Comparison of ENCODE assay signal across 15 mouse cellular contexts in the genomic region with DNA sequence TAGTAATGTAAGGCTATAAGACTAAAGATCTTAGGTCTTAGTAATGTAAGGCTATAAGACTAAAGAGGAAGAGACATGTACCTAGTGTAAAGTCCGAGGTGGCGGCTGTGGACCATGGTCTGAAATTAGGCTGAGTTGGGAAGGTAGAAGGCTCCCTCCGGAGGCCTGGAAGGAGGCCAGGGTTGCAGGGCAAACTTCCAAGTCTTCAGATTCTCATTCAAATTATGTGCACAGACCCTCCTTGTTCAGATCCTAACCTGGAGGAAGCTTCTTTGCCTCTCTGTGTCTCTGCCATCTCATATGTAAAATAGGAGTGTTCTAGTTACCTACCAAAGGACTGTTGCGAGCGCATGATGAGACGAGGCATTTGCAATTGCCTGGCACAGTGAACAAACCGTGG. TPM values are rescaled to one million over a fixed set of nuclear protein-coding genes. Genes with fewer than 3 reads are reported as not detected.
A peak's percentile ranks its signal among the peaks of the same experiment; 100 is the strongest.
DNase-seq lines count a peak whose midpoint lies in the region; ATAC-seq and TF ChIP-seq lines count a peak whose summit lies in the region.
"Had no signal": no experiment of that assay in that cellular context is flagged by ENCODE, and none has a peak within 500 bp of the region (broad histone marks: within the 10 kb centered on the region; RNA-seq: fewer than 3 reads in every experiment).

No protein-coding gene starts in this region.

- in situ Hi-C loops in CH12.LX (cut with MboI; ENCODE audit: low pct_ligation_motif_present, low pct_unique_long_range_greater_than_20kb, low sequenced_read_pairs): no loop called here

- dilution Hi-C loops in CH12.LX (cut with MboI; ENCODE audit: extremely low pct_ligation_motif_present, extremely low pct_unique_long_range_greater_than_20kb, low sequenced_read_pairs): no loop called here

- DNase-seq in forebrain, embryonic 11.5 days (ENCODE audit: low spot score): no peak
- peak; percentile 57 for DNase-seq in kidney, adult 2 months
- DNase-seq in CH12.LX (ENCODE audit: extremely low read depth): no peak
- peak; percentile 56 for DNase-seq in forebrain, postnatal 0 days
- DNase-seq in embryo, embryonic 11 days: no peak
- DNase-seq in gastrocnemius, postnatal 10 days: no peak
- DNase-seq: gastrocnemius, postnatal 25 days; liver; lung, postnatal 36 days had no signal

- H3K79me2 ChIP-seq in CH12.LX (replicated peaks; ENCODE audit: control insufficient read depth, extremely low read depth, insufficient read depth, poor library complexity, severe bottlenecking): no peaks in the 10 kb centered on the region

- no peak overlapping the region for H3K9ac ChIP-seq in forebrain, embryonic 13.5 days
- H3K9ac ChIP-seq in forebrain, embryonic 11.5 days (ENCODE audit: low read length): no peak overlapping the region
- H3K9ac ChIP-seq in kidney, embryonic 14.5 days (ENCODE audit: low read depth, low read length): no peak overlapping the region
- no peak overlapping the region for H3K9ac ChIP-seq in CH12.LX (ENCODE audit: insufficient read depth, low read depth)
- no peak overlapping the region for H3K9ac ChIP-seq in forebrain, postnatal 0 days
- H3K9ac ChIP-seq: embryonic facial prominence, embryonic 13.5 days; heart, embryonic 13.5 days; midbrain, embryonic 12.5 days had no signal

- H3K4me1 ChIP-seq in forebrain, embryonic 13.5 days: peaks cover 54% of the 10 kb centered on the region
- peaks cover 2% of the 10 kb centered on the region; the same call in 1 of the 2 replicates for H3K4me1 ChIP-seq in forebrain, embryonic 11.5 days (replicated peaks; ENCODE audit: control insufficient read depth, insufficient read depth, low read length)
- H3K4me1 ChIP-seq in kidney, adult 2 months (ENCODE audit: control insufficient read depth, insufficient read depth, low read length): peaks cover 3% of the 10 kb centered on the region; the same call in 1 of the 2 replicates
- H3K4me1 ChIP-seq in kidney, embryonic 14.5 days (ENCODE audit: control insufficient read depth, insufficient read depth, low read length): no peaks in the 10 kb centered on the region
- H3K4me1 ChIP-seq in CH12.LX (ENCODE audit: control insufficient read depth in 1 of 2, insufficient read depth in 2 of 2): peaks cover 16 to 98% of the 10 kb centered on the region in 2 experiments
- H3K4me1 ChIP-seq in forebrain, postnatal 0 days (ENCODE audit: insufficient read depth): peaks cover 14% of the 10 kb centered on the region; the same call in 1 of the 2 replicates

- no peaks in the 10 kb centered on the region for H3K9me3 ChIP-seq in forebrain, embryonic 13.5 days (replicated peaks)
- no peaks in the 10 kb centered on the region for H3K9me3 ChIP-seq in forebrain, embryonic 11.5 days (ENCODE audit: control insufficient read depth, low read length)
- no peaks in the 10 kb centered on the region for H3K9me3 ChIP-seq in kidney, embryonic 14.5 days (ENCODE audit: control insufficient read depth, low read length)
- H3K9me3 ChIP-seq in CH12.LX (replicated peaks; ENCODE audit: low read length): no peaks in the 10 kb centered on the region
- no peaks in the 10 kb centered on the region for H3K9me3 ChIP-seq in forebrain, postnatal 0 days (ENCODE audit: low read length)
- H3K9me3 ChIP-seq: embryonic facial prominence, embryonic 13.5 days; heart, embryonic 13.5 days; midbrain, embryonic 12.5 days had no signal

- no peak overlapping the region for H3K4me3 ChIP-seq in forebrain, embryonic 13.5 days
- H3K4me3 ChIP-seq in forebrain, embryonic 11.5 days (ENCODE audit: low read depth, low read length): no peak overlapping the region
- H3K4me3 ChIP-seq in kidney, adult 2 months (ENCODE audit: insufficient read depth, low read depth, low read length): no peak overlapping the region
- no peak overlapping the region for H3K4me3 ChIP-seq in kidney, embryonic 14.5 days (ENCODE audit: low read length)
- no peak overlapping the region for H3K4me3 ChIP-seq in CH12.LX (replicated peaks in 1 of 3; ENCODE audit: low read depth in 2 of 3, low read length in 2 of 3, poor library complexity in 1 of 3)
- H3K4me3 ChIP-seq in forebrain, postnatal 0 days (ENCODE audit: low read depth, low read length): no peak overlapping the region
- H3K4me3 ChIP-seq: embryonic facial prominence, embryonic 13.5 days; heart, embryonic 13.5 days; midbrain, embryonic 12.5 days had no signal

- TF ChIP-seq POLR2A in kidney, adult 2 months (IDR thresholded peaks at IDR 0.05; ENCODE audit: low read depth, low read length): no peak
- TF ChIP-seq POLR2A in CH12.LX (IDR thresholded peaks at IDR 0.05; ENCODE audit: low read depth, low read length): no peak

- no peaks in the 10 kb centered on the region for H3K27me3 ChIP-seq in forebrain, embryonic 13.5 days
- H3K27me3 ChIP-seq in forebrain, embryonic 11.5 days (ENCODE audit: control insufficient read depth, insufficient read depth, low read length): no peaks in the 10 kb centered on the region
- H3K27me3 ChIP-seq in kidney, adult 2 months (replicated peaks; ENCODE audit: control insufficient read depth, insufficient read depth, low read length): no peaks in the 10 kb centered on the region
- H3K27me3 ChIP-seq in kidney, embryonic 14.5 days (ENCODE audit: control insufficient read depth, insufficient read depth, low read length): no peaks in the 10 kb centered on the region
- no peaks in the 10 kb centered on the region for H3K27me3 ChIP-seq in CH12.LX (replicated peaks)
- H3K27me3 ChIP-seq in forebrain, postnatal 0 days (ENCODE audit: insufficient read depth, low read length): no peaks in the 10 kb centered on the region
- H3K27me3 ChIP-seq: embryonic facial prominence, embryonic 13.5 days; midbrain, embryonic 12.5 days had no signal

- 50% methylated on average over 7 of the region's 7 CpGs for WGBS in forebrain, embryonic 13.5 days
- 87% methylated on average over 7 of the region's 7 CpGs for WGBS in forebrain, embryonic 11.5 days
- 46% methylated on average over 7 of the region's 7 CpGs for WGBS in kidney, adult 2 months
- 84% methylated on average over 7 of the region's 7 CpGs for WGBS in kidney, embryonic 14.5 days
- WGBS in forebrain, postnatal 0 days: 19% methylated on average over 7 of the region's 7 CpGs

- TF ChIP-seq CTCF in kidney, adult 2 months (conservative IDR thresholded peaks at IDR 0.05; ENCODE audit: insufficient read depth, insufficient read length, low read depth, low read length): peak; percentile 25; the same call in 1 of the 2 replicates
- peak in 1 of 2 experiments; percentile 17; a peak in 1 of 4 replicates for TF ChIP-seq CTCF in CH12.LX (conservative IDR thresholded peaks at IDR 0.05 in 1 of 2, IDR thresholded peaks at IDR 0.05 in 1 of 2; ENCODE audit: low read depth in 2 of 2, low read length in 2 of 2)
- no peak for TF ChIP-seq CTCF in forebrain, postnatal 0 days (IDR thresholded peaks at IDR 0.05; ENCODE audit: low read depth)

- peak; percentile 13 for TF ChIP-seq RAD21 in CH12.LX (IDR thresholded peaks at IDR 0.05; ENCODE audit: low read depth, low read length)

- 0 out of 2 replicates have a peak overlapping the region, but pooled peaks have one; percentile 5 for H3K4me2 ChIP-seq in forebrain, embryonic 13.5 days
- H3K4me2 ChIP-seq in forebrain, embryonic 11.5 days (ENCODE audit: low read depth, low read length, severe bottlenecking): no peak overlapping the region
- no peak overlapping the region for H3K4me2 ChIP-seq in kidney, embryonic 14.5 days (replicated peaks; ENCODE audit: low read depth, low read length)
- H3K4me2 ChIP-seq in CH12.LX (ENCODE audit: insufficient read depth, low read depth, poor library complexity, severe bottlenecking): no peak overlapping the region
- H3K4me2 ChIP-seq in forebrain, postnatal 0 days (ENCODE audit: low read depth): no peak overlapping the region
- H3K4me2 ChIP-seq: embryonic facial prominence, embryonic 13.5 days; heart, embryonic 13.5 days; midbrain, embryonic 12.5 days had no signal

- peak; percentile 23; the same call in 1 of the 2 replicates for ATAC-seq in forebrain, embryonic 13.5 days
- ATAC-seq in forebrain, embryonic 11.5 days (replicated peaks; ENCODE audit: low FRiP score): no peak
- no peak for ATAC-seq in kidney, embryonic 14.5 days (ENCODE audit: low FRiP score, low TSS enrichment)
- no peak for ATAC-seq in forebrain, postnatal 0 days

- no peaks in the 10 kb centered on the region for H3K36me3 ChIP-seq in forebrain, embryonic 13.5 days (ENCODE audit: poor library complexity, severe bottlenecking)
- no peaks in the 10 kb centered on the region for H3K36me3 ChIP-seq in forebrain, embryonic 11.5 days (ENCODE audit: control insufficient read depth, insufficient read depth, low read length)
- H3K36me3 ChIP-seq in kidney, adult 2 months (ENCODE audit: control insufficient read depth, insufficient read depth, low read length): no peaks in the 10 kb centered on the region
- no peaks in the 10 kb centered on the region for H3K36me3 ChIP-seq in kidney, embryonic 14.5 days (ENCODE audit: control insufficient read depth, insufficient read depth, low read length)
- no peaks in the 10 kb centered on the region for H3K36me3 ChIP-seq in CH12.LX (replicated peaks in 1 of 2; ENCODE audit: control insufficient read depth in 1 of 2, insufficient read depth in 1 of 2, low read length in 1 of 2)
- H3K36me3 ChIP-seq in forebrain, postnatal 0 days (ENCODE audit: insufficient read depth): no peaks in the 10 kb centered on the region
- H3K36me3 ChIP-seq: embryonic facial prominence, embryonic 13.5 days; heart, embryonic 13.5 days; midbrain, embryonic 12.5 days had no signal

- peak overlapping the region; percentile 83 for H3K27ac ChIP-seq in forebrain, embryonic 13.5 days
- H3K27ac ChIP-seq in forebrain, embryonic 11.5 days (ENCODE audit: low read depth, low read length): no peak overlapping the region
- H3K27ac ChIP-seq in kidney, adult 2 months (ENCODE audit: insufficient read depth, low read depth, low read length): no peak overlapping the region
- H3K27ac ChIP-seq in kidney, embryonic 14.5 days (ENCODE audit: low read depth, low read length): no peak overlapping the region
- no peak overlapping the region for H3K27ac ChIP-seq in CH12.LX (ENCODE audit: insufficient read depth, low read depth)
- peak overlapping the region; percentile 69 for H3K27ac ChIP-seq in forebrain, postnatal 0 days (ENCODE audit: low read depth, low read length)
- H3K27ac ChIP-seq: embryonic facial prominence, embryonic 13.5 days; heart, embryonic 13.5 days; midbrain, embryonic 12.5 days had no signal

- TF ChIP-seq EP300 in CH12.LX (IDR thresholded peaks at IDR 0.05; ENCODE audit: low read length): no peak

RNA-seq across cellular contexts. Expression of a gene that starts 2.5 kb away (rescaled TPM):
- polyA plus RNA-seq in forebrain, embryonic 13.5 days (2015; fragmentation: Nextera tagmentation; extraction: Ambion mirVana): 0.10 and 0.48 TPM in 2 replicates
- polyA plus RNA-seq in forebrain, embryonic 11.5 days (2014; fragmentation: Nextera tagmentation; extraction: Ambion mirVana): not detected in 2 replicates
- not detected in 2 replicates for polyA plus RNA-seq in kidney, adult 2 months (2012; rRNA removed)
- polyA plus RNA-seq in kidney, embryonic 14.5 days (2014; fragmentation: Nextera tagmentation; extraction: Ambion mirVana): not detected in 2 replicates
- 0.81 and 0.84 TPM in 2 replicates for total RNA-seq in CH12.LX (2012; rRNA removed)
- total RNA-seq in CH12.LX (2014; rRNA removed): 0.83 and 0.90 TPM in 2 replicates
- 0.52 and 0.56 TPM in 2 replicates for polyA plus RNA-seq in CH12.LX (2012; ENCODE audit: insufficient read length, low read depth)
- not detected in 2 replicates for total RNA-seq in forebrain, postnatal 0 days (2014; rRNA removed)
- 0.05 TPM in 1 of 2 replicates, not detected in the other for polyA plus RNA-seq in forebrain, postnatal 0 days (2015; fragmentation: Nextera tagmentation; extraction: Ambion mirVana)
- total RNA-seq in gastrocnemius, postnatal 10 days (2021): not detected
- total RNA-seq: gastrocnemius, postnatal 25 days had no signal
- polyA plus RNA-seq: embryonic facial prominence, embryonic 13.5 days; heart, embryonic 13.5 days; stomach, embryonic 14.5 days had no signal

RNA-seq across cellular contexts. Expression of a gene that starts 23.8 kb away (rescaled TPM):
- polyA plus RNA-seq in forebrain, embryonic 13.5 days (2015; fragmentation: Nextera tagmentation; extraction: Ambion mirVana): 27.0 and 28.9 TPM in 2 replicates
- polyA plus RNA-seq in forebrain, embryonic 11.5 days (2014; fragmentation: Nextera tagmentation; extraction: Ambion mirVana): 15.8 and 15.9 TPM in 2 replicates
- 7.9 and 10.0 TPM in 2 replicates for polyA plus RNA-seq in kidney, adult 2 months (2012; rRNA removed)
- 20.0 and 20.6 TPM in 2 replicates for polyA plus RNA-seq in kidney, embryonic 14.5 days (2014; fragmentation: Nextera tagmentation; extraction: Ambion mirVana)
- total RNA-seq in CH12.LX (2012; rRNA removed): 2.0 and 2.1 TPM in 2 replicates
- 3.3 and 3.4 TPM in 2 replicates for total RNA-seq in CH12.LX (2014; rRNA removed)
- polyA plus RNA-seq in CH12.LX (2012; ENCODE audit: insufficient read length, low read depth): 2.3 and 3.5 TPM in 2 replicates
- total RNA-seq in forebrain, postnatal 0 days (2014; rRNA removed): 56.7 and 61.2 TPM in 2 replicates
- polyA plus RNA-seq in forebrain, postnatal 0 days (2015; fragmentation: Nextera tagmentation; extraction: Ambion mirVana): 66.5 and 72.5 TPM in 2 replicates
- 10 to 100 TPM; 23.6 to 23.9 TPM for total RNA-seq in gastrocnemius, postnatal 10 days (2021)

RNA-seq across cellular contexts. Expression of a gene that starts 34.8 kb away (rescaled TPM):
- polyA plus RNA-seq in forebrain, embryonic 13.5 days (2015; fragmentation: Nextera tagmentation; extraction: Ambion mirVana): 29.1 and 30.0 TPM in 2 replicates
- polyA plus RNA-seq in forebrain, embryonic 11.5 days (2014; fragmentation: Nextera tagmentation; extraction: Ambion mirVana): 13.0 and 15.2 TPM in 2 replicates
- polyA plus RNA-seq in kidney, adult 2 months (2012; rRNA removed): 8.9 and 10.4 TPM in 2 replicates
- 7.4 and 9.1 TPM in 2 replicates for polyA plus RNA-seq in kidney, embryonic 14.5 days (2014; fragmentation: Nextera tagmentation; extraction: Ambion mirVana)
- total RNA-seq in CH12.LX (2012; rRNA removed) (20.1 and 23.7 TPM in 2 replicates), CH12.LX (2014; rRNA removed) (21.8 and 24.2 TPM in 2 replicates)
- 22.5 and 26.6 TPM in 2 replicates for polyA plus RNA-seq in CH12.LX (2012; ENCODE audit: insufficient read length, low read depth)
- 108 and 129 TPM in 2 replicates for total RNA-seq in forebrain, postnatal 0 days (2014; rRNA removed)
- 23.6 and 39.7 TPM in 2 replicates for polyA plus RNA-seq in forebrain, postnatal 0 days (2015; fragmentation: Nextera tagmentation; extraction: Ambion mirVana)
- total RNA-seq in gastrocnemius, postnatal 10 days (2021): 1 to 10 TPM; 5.5 to 7.0 TPM

RNA-seq across cellular contexts. Expression of a gene that starts 49.9 kb away (rescaled TPM):
- polyA plus RNA-seq in forebrain, embryonic 13.5 days (2015; fragmentation: Nextera tagmentation; extraction: Ambion mirVana): 126 and 127 TPM in 2 replicates
- polyA plus RNA-seq in forebrain, embryonic 11.5 days (2014; fragmentation: Nextera tagmentation; extraction: Ambion mirVana): 119 and 123 TPM in 2 replicates
- polyA plus RNA-seq in kidney, adult 2 months (2012; rRNA removed): 105 and 122 TPM in 2 replicates
- 132 and 145 TPM in 2 replicates for polyA plus RNA-seq in kidney, embryonic 14.5 days (2014; fragmentation: Nextera tagmentation; extraction: Ambion mirVana)
- total RNA-seq in CH12.LX (2012; rRNA removed) (102 and 135 TPM in 2 replicates), CH12.LX (2014; rRNA removed) (192 and 198 TPM in 2 replicates)
- 178 and 186 TPM in 2 replicates for polyA plus RNA-seq in CH12.LX (2012; ENCODE audit: insufficient read length, low read depth)
- total RNA-seq in forebrain, postnatal 0 days (2014; rRNA removed): 94.6 and 100 TPM in 2 replicates
- polyA plus RNA-seq in forebrain, postnatal 0 days (2015; fragmentation: Nextera tagmentation; extraction: Ambion mirVana): 171 and 183 TPM in 2 replicates
- 100 to 1,000 TPM; 320 to 400 TPM for total RNA-seq in gastrocnemius, postnatal 10 days (2021)

Comparison
In these comparisons a context has a peak if more than half of its experiments do, and no peak if none do; other contexts are left out.
1. H3K27ac ChIP-seq: peak in forebrain, embryonic 13.5 days (single experiment) and forebrain, postnatal 0 days (single experiment); none in forebrain, embryonic 11.5 days (single experiment), kidney, adult 2 months (single experiment), kidney, embryonic 14.5 days (single experiment) and CH12.LX (single experiment).
2. DNase-seq: peak in kidney, adult 2 months (single experiment) and forebrain, postnatal 0 days (single experiment); none in forebrain, embryonic 11.5 days (single experiment), CH12.LX (single experiment), embryo, embryonic 11 days (single experiment) and gastrocnemius, postnatal 10 days (single experiment).